Mouse (Mus musculus): ENCODE measurements at regions not wholly inside any gene's neighbourhood (a gene's known extent, or its start where the extent isn't known, plus 50 kb on each side); places are given as distances from the start of the nearest gene placed in this dataset.
A peak's percentile ranks its signal among the peaks of the same experiment; 100 is the strongest.

DNA sequence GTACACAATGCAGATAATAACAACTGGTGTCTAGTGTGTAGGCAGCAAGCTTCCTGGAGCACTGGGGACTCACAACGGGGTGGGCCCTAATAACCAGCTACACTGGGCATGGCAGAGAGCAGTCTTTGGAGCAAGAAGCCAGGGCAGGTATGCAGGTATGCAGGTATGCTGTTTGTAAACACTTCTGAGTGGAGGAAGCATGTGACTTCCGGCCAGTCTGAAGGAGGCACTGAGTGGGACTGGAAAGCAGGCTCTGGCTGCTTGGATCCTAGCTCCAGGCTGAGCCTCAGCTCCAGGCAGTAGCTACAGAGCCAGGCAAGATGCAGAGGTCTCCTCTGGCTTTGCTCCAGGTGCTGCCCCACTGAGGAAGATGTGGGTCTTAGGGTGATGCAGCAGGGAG lies 129.9 kb downstream of the 2410131K14Rik start:
- Histone ChIP-seq H3K9me3 (no peaks in the 10 kb centered on the region), H3K27ac (replicated peaks) (peak overlapping the region; percentile 7; the same call in 1 of the 2 replicates), H3K36me3 (replicated peaks) (no peaks in the 10 kb centered on the region), H3K4me1 (peaks cover 59% of the 10 kb centered on the region), H3K4me3 (no peak overlapping the region), H3K27me3 (replicated peaks; ENCODE audit: low read depth, poor library complexity, severe bottlenecking) (peaks cover 79% of the 10 kb centered on the region)
- DNase-seq (ENCODE audit: low spot score): no peak
- WGBS: 46% methylated on average over 2 of the region's 2 CpGs

DNA sequence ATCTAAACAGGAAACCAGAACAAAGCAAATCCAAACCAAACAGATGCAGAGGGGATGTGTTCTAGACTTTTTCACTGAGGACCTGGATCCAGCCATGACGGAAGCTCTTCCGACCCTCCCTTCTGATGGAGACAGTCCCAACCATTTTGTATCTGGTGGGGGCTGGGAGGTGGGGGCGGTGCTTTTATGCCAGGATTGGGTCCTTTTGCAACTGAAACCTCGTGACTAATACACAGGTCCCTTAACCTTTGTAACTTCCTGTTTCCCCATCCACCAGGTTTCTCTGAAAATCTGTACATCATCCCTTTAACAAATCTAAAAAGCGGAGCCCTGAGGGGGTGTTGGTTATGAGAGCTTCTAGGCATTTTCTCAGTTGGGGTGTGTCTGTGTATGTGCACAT lies 130.9 kb downstream of the 2410131K14Rik start:
- Histone ChIP-seq H3K27me3 (replicated peaks; ENCODE audit: low read depth, poor library complexity, severe bottlenecking) (peaks cover 84% of the 10 kb centered on the region), H3K4me1 (peaks cover 69% of the 10 kb centered on the region), H3K36me3 (replicated peaks) (no peaks in the 10 kb centered on the region), H3K9me3 (no peaks in the 10 kb centered on the region), H3K27ac (replicated peaks) (0 out of 2 replicates have a peak overlapping the region, but pooled peaks have one; percentile 7), H3K4me3 (no peak overlapping the region)
- no peak for DNase-seq (ENCODE audit: low spot score)
- WGBS: 64% methylated on average over 5 of the region's 5 CpGs

DNA sequence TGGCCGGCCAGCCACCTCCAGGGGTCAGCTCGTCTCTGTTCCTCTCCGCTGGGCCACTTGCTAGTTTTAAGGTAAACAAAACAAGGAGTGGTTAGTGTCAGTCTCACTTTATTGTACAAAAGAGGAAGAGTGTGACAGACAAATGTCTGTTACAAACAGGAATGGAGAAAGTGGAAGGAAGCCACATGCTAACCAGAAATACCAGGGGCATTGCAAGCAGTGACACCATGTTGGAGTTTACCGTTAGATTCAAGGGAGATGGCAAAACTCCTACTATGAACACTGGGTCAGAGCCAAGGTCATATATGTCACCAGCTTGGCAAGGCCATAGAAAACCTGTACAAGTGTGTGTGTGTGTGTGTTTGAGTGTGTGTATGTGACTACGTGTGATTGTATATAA lies 131.5 kb downstream of the 2410131K14Rik start:
- Histone ChIP-seq H3K4me3 (no peak overlapping the region), H3K36me3 (replicated peaks) (no peaks in the 10 kb centered on the region), H3K27ac (replicated peaks) (no peak overlapping the region), H3K9me3 (no peaks in the 10 kb centered on the region), H3K27me3 (replicated peaks; ENCODE audit: low read depth, poor library complexity, severe bottlenecking) (peaks cover 81% of the 10 kb centered on the region), H3K4me1 (peaks cover 72% of the 10 kb centered on the region)
- DNase-seq (ENCODE audit: low spot score): no peak
- WGBS: 62% methylated on average over 5 of the region's 5 CpGs

DNA sequence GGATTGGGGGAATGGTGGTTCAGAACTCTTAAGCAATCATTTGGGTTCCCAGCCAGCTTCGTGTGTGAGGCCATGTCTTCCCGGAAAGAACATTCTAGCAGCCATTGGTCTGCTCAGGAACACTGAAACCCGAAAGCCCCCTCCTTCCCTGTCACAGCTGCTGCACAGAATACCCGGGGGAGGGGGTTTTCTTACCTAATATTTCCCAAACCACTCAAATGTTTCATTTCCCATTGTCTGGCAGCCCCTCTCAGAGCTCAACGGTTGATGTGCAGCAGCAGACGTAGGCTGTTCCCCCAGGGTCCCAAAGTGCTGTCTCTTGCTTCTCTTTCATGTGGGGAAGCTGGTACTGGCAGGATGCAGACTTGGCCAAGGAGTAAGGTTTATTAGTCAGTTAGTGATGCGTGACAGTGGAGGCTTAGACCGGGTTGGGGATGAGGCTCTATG lies 132.4 kb downstream of the 2410131K14Rik start:
- Histone ChIP-seq H3K27ac (replicated peaks) (no peak overlapping the region), H3K9me3 (no peaks in the 10 kb centered on the region), H3K4me3 (no peak overlapping the region), H3K27me3 (replicated peaks; ENCODE audit: low read depth, poor library complexity, severe bottlenecking) (peaks cover 72% of the 10 kb centered on the region), H3K36me3 (replicated peaks) (no peaks in the 10 kb centered on the region), H3K4me1 (peaks cover 71% of the 10 kb centered on the region)
- no peak for DNase-seq (ENCODE audit: low spot score)
- 58% methylated on average over 8 of the region's 8 CpGs for WGBS

DNA sequence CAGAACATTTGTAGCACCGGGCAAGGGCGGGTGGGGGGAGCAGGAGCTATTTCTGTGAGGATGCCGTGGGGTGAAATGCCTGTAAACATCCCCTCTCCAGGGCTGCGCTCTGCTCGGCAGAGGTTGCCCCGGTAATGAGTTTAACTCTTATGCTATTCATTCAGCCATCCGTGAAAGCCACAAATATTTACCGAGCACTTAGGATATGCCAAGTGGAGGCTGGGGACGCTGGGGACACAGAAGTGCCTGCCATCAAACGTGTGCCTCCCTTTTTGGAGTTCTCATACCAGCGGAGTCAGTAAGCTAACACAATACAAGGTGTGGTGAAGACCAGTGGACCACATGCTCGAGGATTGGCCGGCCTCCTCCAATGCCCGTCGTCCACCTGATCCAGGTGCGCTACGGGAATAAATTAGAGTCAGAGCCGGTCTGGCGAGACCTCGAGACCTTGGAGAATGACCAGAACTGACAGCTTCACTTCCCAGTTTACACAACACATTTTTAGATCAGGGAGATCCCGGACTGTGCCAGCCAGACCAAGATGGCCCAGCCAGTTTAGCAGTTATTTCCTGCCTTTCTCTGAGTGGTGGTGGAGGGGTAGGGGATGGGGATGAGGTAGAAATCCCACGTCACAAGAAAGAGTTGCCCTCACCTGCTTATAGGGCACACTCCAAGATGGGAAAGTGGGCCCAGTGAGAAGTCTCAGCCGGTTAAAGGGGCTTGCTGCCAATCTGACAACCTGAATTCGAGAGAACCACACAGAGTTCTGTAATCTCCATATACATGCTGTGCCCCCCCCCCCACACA lies 134.4 kb downstream of the 2410131K14Rik start:
- H3K27ac ChIP-seq (replicated peaks): no peak overlapping the region
- peaks cover 61% of the 10 kb centered on the region for H3K27me3 ChIP-seq (replicated peaks; ENCODE audit: low read depth, poor library complexity, severe bottlenecking)
- H3K36me3 ChIP-seq (replicated peaks): no peaks in the 10 kb centered on the region
- DNase-seq (ENCODE audit: low spot score): no peak
- no peaks in the 10 kb centered on the region for H3K9me3 ChIP-seq
- no peak overlapping the region for H3K4me3 ChIP-seq
- peaks cover 60% of the 10 kb centered on the region for H3K4me1 ChIP-seq
- 49% methylated on average over 24 of the region's 24 CpGs for WGBS

DNA sequence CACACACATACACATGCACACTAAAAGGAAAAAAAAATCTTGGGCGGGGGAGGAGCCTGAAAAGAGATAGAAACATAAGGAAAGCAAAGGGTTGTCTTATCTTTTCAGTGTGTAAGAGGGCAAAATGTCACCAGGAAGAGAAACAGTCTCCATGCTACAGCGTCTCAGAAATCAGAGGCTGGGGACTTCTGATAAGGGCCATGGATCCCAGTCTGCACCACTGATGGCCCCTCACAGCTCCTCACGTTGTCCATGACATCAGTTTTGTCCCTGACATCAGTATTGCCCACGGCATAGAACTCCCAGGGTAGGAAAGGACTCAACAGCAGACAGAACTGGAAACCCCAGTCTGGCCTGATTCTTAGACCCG lies 135.0 kb downstream of the 2410131K14Rik start:
- Histone ChIP-seq H3K27ac (replicated peaks) (peak overlapping the region; percentile 80; the same call in 1 of the 2 replicates), H3K4me1 (peaks cover 60% of the 10 kb centered on the region), H3K9me3 (no peaks in the 10 kb centered on the region), H3K36me3 (replicated peaks) (no peaks in the 10 kb centered on the region), H3K27me3 (replicated peaks; ENCODE audit: low read depth, poor library complexity, severe bottlenecking) (peaks cover 55% of the 10 kb centered on the region), H3K4me3 (peak overlapping the region; percentile 63)
- WGBS: 25% methylated on average over 5 of the region's 5 CpGs
- DNase-seq (ENCODE audit: low spot score): no peak

DNA sequence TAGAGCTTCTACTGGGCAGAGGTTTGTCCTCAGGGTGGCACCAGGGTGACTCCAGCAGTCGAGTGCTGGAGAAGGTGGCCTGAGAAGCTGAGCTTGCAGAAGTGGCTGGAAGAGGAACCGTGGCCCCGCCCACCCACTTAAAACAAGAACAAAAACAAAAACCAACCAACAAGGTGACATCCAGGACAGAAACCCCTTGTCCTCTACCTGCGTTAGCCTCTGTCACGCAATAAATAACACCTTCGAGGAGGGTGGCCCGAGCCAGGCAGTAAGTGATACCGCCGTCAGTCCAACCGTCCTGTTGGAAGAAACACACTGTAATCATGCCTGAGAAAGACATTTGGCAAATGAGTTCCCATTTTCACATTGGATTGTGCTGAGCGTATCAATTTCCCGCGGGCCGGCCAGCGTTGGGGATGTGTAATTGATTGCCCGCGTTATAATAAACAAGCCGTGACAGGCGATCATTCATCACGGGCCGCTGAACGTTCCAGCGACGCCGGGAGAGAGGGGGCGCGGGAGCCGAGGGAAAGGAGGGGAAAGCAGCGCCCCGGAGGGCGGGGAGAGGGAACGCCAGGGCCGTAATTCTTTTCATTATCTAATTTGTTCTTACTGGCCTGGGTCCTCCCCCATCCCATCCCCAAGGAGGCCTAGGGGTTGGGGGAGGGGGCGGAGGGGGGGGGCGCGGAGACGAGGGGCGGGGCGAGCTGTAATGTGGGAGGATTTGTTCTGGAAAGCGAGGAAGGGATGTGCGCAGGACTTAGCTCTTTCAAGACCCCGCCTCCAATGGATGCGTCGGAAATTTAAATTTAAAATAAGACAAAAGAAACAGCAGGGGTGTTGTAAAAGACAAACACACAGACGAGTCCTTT lies 135.6 kb downstream of the 2410131K14Rik start:
- Histone ChIP-seq H3K9me3 (no peaks in the 10 kb centered on the region), H3K27ac (replicated peaks) (peak overlapping the region; percentile 80), H3K27me3 (replicated peaks; ENCODE audit: low read depth, poor library complexity, severe bottlenecking) (peaks cover 50% of the 10 kb centered on the region), H3K36me3 (replicated peaks) (no peaks in the 10 kb centered on the region), H3K4me1 (peaks cover 55% of the 10 kb centered on the region), H3K4me3 (peak overlapping the region; percentile 63)
- WGBS: 1% methylated on average over 45 of the region's 45 CpGs
- peak; percentile 84 for DNase-seq (ENCODE audit: low spot score)

DNA sequence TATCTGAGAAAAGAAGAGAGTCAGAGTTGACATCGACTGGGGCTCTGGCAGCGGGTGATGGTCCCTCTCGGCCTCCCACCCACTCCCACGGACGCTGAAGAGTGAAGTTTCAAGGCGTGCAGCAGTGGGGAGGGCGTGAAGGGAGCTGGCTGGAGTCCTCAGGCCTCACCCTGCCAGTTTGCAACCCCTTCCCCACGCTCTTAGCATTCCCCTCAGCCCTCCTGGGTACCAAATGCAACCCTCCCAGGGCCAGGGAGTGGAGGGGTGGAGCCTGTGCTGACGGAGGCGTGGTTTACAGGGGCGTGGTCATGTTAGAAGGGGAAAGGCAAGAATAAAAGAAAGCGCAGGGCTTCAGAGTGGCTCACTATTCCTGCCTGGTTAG lies 136.3 kb downstream of the 2410131K14Rik start:
- H3K9me3 ChIP-seq: no peaks in the 10 kb centered on the region
- H3K27me3 ChIP-seq (replicated peaks; ENCODE audit: low read depth, poor library complexity, severe bottlenecking): peaks cover 50% of the 10 kb centered on the region
- 0% methylated on average over 12 of the region's 12 CpGs for WGBS
- DNase-seq (ENCODE audit: low spot score): peak; percentile 75
- H3K4me1 ChIP-seq: peaks cover 49% of the 10 kb centered on the region
- no peaks in the 10 kb centered on the region for H3K36me3 ChIP-seq (replicated peaks)
- peak overlapping the region; percentile 63 for H3K4me3 ChIP-seq
- H3K27ac ChIP-seq (replicated peaks): peak overlapping the region; percentile 80

DNA sequence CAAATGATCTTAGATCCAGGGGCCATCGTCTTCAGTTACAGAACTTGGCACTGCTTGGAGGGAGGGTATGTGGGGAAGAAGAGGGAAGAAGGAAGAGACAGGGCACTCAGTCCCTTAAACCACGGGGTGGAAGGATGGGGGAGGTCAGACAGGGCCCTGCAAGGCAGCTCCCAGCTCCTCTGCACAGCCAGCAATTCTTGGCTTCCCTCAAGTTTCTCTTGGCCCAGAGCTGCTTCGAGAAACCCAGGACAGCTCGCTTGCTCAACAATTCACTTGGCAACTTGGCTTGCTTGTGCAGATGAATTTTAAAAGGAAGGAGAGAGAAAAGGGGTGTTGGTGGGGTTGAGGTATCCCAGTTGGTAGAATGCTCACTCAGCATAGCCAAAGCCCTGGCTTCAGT lies 141.1 kb downstream of the 2410131K14Rik start:
- Histone ChIP-seq H3K27me3 (replicated peaks; ENCODE audit: low read depth, poor library complexity, severe bottlenecking) (peaks cover 20% of the 10 kb centered on the region), H3K27ac (replicated peaks) (no peak overlapping the region), H3K4me1 (peaks cover 23% of the 10 kb centered on the region), H3K9me3 (peaks cover 22% of the 10 kb centered on the region), H3K36me3 (replicated peaks) (no peaks in the 10 kb centered on the region), H3K4me3 (no peak overlapping the region)
- DNase-seq (ENCODE audit: low spot score): no peak
- 81% methylated on average over 4 of the region's 4 CpGs for WGBS

DNA sequence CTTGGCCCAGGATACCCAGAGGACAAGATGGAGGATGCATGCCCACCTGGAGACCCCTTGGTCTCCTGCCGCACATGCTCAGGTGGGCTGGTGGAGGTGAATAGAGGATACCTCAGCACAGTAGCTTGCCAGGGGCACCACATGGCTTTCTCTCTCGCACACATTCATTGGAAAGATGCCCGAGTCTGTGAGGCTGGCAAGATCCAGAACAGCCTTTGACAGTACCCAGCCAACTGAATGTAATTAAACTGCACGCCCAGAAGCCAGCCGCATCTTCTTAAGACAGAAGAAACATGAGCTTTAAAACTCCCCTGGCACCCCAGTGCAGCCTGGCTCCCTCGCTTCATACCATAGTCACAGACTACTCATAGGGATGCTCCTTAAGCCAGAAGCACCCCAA lies 143.4 kb downstream of the 2410131K14Rik start:
- Histone ChIP-seq H3K4me3 (no peak overlapping the region), H3K36me3 (replicated peaks) (no peaks in the 10 kb centered on the region), H3K9me3 (peaks cover 22% of the 10 kb centered on the region), H3K4me1 (peaks cover 21% of the 10 kb centered on the region), H3K27me3 (replicated peaks; ENCODE audit: low read depth, poor library complexity, severe bottlenecking) (peaks cover 19% of the 10 kb centered on the region), H3K27ac (replicated peaks) (no peak overlapping the region)
- DNase-seq (ENCODE audit: low spot score): no peak
- 90% methylated on average over 6 of the region's 6 CpGs for WGBS

DNA sequence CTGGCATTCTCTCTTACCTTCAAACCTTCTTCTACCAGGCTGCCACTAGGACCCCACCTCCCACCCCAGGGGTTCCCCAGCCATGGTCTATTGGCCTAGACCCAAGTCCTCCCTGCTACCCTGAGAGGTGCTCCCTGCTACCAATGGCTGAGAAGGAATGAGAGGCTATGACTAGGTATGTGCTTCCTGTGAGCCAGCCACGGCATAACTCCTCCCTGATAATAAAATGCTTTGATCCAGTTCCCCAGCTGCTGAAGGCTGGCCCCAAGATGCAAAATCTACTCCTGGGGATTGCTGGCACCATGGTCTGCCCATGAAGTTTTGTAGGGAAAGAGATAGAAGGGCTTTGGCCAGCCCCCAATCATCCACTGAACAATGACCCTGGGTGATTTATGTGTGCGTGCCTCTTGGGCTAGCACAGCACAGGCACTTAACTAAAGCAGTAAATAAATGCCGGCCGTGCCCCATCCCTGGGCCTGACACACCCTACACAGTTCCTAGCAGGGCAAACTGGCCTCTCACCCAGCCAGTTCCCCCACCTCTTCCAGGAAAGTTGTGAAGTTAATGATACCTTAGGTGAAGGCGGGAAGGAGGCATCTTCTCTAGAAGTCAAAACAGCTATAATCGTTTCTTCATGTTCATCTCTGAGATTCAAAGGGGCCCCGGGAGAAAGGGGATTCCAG lies 145.8 kb downstream of the 2410131K14Rik start:
- DNase-seq (ENCODE audit: low spot score): no peak
- H3K36me3 ChIP-seq (replicated peaks): no peaks in the 10 kb centered on the region
- H3K27ac ChIP-seq (replicated peaks): no peak overlapping the region
- H3K4me3 ChIP-seq: no peak overlapping the region
- H3K9me3 ChIP-seq: peaks cover 22% of the 10 kb centered on the region
- H3K4me1 ChIP-seq: peaks cover 7% of the 10 kb centered on the region; the same call in 1 of the 2 replicates
- peaks cover 27% of the 10 kb centered on the region for H3K27me3 ChIP-seq (replicated peaks; ENCODE audit: low read depth, poor library complexity, severe bottlenecking)
- 85% methylated on average over 7 of the region's 7 CpGs for WGBS

DNA sequence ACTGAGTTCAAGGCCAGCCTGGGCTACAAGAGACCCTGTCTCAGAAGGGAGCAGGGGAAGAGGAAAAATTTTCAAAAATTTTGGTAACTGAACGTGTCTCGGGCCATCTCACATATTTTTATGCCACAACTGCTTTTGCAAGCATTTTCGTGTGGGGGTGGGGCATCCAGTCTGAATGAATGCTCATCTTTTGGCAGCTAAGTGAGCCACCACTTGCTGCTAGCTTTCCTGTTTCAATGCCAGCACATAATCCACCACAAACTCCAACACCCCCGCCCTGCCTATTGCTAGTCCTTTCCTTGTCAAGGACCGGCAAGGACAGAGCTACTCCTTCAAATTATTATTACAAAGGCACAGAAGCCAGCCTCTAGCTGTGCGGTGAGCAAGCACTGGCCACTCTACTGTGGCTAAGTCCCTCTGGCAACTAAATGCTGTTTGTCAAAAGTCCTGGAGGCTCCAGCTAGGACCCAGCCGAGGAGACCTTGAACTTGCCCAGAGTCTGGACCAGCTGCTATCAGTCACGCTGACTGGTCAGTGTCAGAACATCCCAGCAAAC lies 148.0 kb downstream of the 2410131K14Rik start:
- DNase-seq (ENCODE audit: low spot score): no peak
- no peak overlapping the region for H3K4me3 ChIP-seq
- peaks cover 15% of the 10 kb centered on the region for H3K4me1 ChIP-seq
- peaks cover 22% of the 10 kb centered on the region for H3K9me3 ChIP-seq
- H3K27me3 ChIP-seq (replicated peaks; ENCODE audit: low read depth, poor library complexity, severe bottlenecking): peaks cover 38% of the 10 kb centered on the region
- H3K36me3 ChIP-seq (replicated peaks): no peaks in the 10 kb centered on the region
- H3K27ac ChIP-seq (replicated peaks): no peak overlapping the region
- 87% methylated on average over 8 of the region's 8 CpGs for WGBS
